Mouse (Mus musculus) embryonic facial prominence, embryonic 11.5 days (tissue): Measurements from ENCODE around the gene Nostrin. TPM values are rescaled to one million over a fixed set of nuclear protein-coding genes. Genes with fewer than 3 reads are reported as not detected.

Experiments used
- ATAC-seq: fragments of 200-750 bp; cut with Nextera tagmentation; replicated peaks from 2 replicates; pipeline ENCODE4 v1.8.0; 2017; ENCODE audit warnings: low read depth; ENCODE audit not compliant: insufficient number of reproducible peaks, low FRiP score, low TSS enrichment
- DNase-seq: peaks from one replicate; pipeline ENCODE4 v3.0.0-alpha.2; 2015; ENCODE audit warnings: low spot score
- H3K27ac ChIP-seq: fragments of 300-500 bp; sonication (generic); replicated peaks from 2 replicates; pipeline ENCODE4 v1.5.1; 2014; ENCODE audit warnings: mild to moderate bottlenecking, low read depth, low read length, control low read depth
- H3K27me3 ChIP-seq: fragments of 300-500 bp; sonication (generic); 2 replicates; pipeline ENCODE4 v1.6.1; 2014; ENCODE audit warnings: mild to moderate bottlenecking, low read length, moderate library complexity, mixed read lengths; ENCODE audit not compliant: control insufficient read depth, insufficient read depth
- H3K36me3 ChIP-seq: fragments of 300-500 bp; sonication (generic); replicated peaks from 2 replicates; pipeline ENCODE4 v1.6.1; 2014; ENCODE audit warnings: low read depth, mild to moderate bottlenecking, low read length, moderate library complexity, mixed read lengths; ENCODE audit not compliant: control insufficient read depth, insufficient read depth
- H3K4me1 ChIP-seq: fragments of 300-500 bp; sonication (generic); 2 replicates; pipeline ENCODE4 v1.6.1; 2014; ENCODE audit warnings: low read length, mixed read lengths; ENCODE audit not compliant: control insufficient read depth, insufficient read depth
- H3K4me2 ChIP-seq: fragments of 300-500 bp; sonication (generic); 2 replicates; pipeline ENCODE4 v1.6.1; 2014; ENCODE audit warnings: low read depth, mild to moderate bottlenecking, control low read depth, low read length, moderate library complexity
- H3K4me3 ChIP-seq: fragments of 300-500 bp; sonication (generic); 2 replicates; pipeline ENCODE4 v1.5.1; 2014; ENCODE audit warnings: low read depth, low read length, control low read depth
- H3K9ac ChIP-seq: fragments of 300-500 bp; sonication (generic); replicated peaks from 2 replicates; pipeline ENCODE4 v1.6.1; 2014; ENCODE audit warnings: mild to moderate bottlenecking, control low read depth, low read length
- H3K9me3 ChIP-seq: fragments of 300-500 bp; sonication (generic); replicated peaks from 2 replicates; pipeline ENCODE4 v1.6.1; 2016; ENCODE audit warnings: mild to moderate bottlenecking, low read length, inconsistent platforms, mixed read lengths; ENCODE audit not compliant: control insufficient read depth
- WGBS: fragments of 180-500 bp; shearing (Covaris S2); extraction: QIAGEN DNeasy Blood & Tissue Kit; methylation state at CpG from one replicate; pipeline ENCODE4 v1.1.7; 2014; 5-methylcytosine and 5-hydroxymethylcytosine counted together
- polyA plus RNA-seq: library from polyadenylated mRNA; unstranded; fragments of >200 nt; fragmentation: Nextera tagmentation; extraction: Ambion mirVana; gene quantifications from 2 replicates; pipeline ENCODE4 v1.2.1, GENCODE M21; 2014

Nostrin gene
- polyA plus RNA-seq, 1 experiment from 2014 or later = 0.58 TPM

GRCm38 (mm10) chr2:69187990-69188389 lies 52.4 kb downstream of the Nostrin start:
- Histone ChIP-seq H3K4me2 (no peak overlapping the region), H3K9ac (no peak overlapping the region), H3K27ac (no peak overlapping the region), H3K4me1 (no peaks in the 10 kb centered on the region), H3K9me3 (no peaks in the 10 kb centered on the region), H3K27me3 (no peaks in the 10 kb centered on the region), H3K4me3 (no peak overlapping the region), H3K36me3 (no peaks in the 10 kb centered on the region)
- WGBS = 90% methylated on average over 2 of the region's 2 CpGs
- ATAC-seq = no peak
- no peak for DNase-seq

- Histone ChIP-seq H3K4me1 (no peaks in the 10 kb centered on the region), H3K9me3 (no peaks in the 10 kb centered on the region), H3K36me3 (peaks cover 2% of the 10 kb centered on the region; the same call in 1 of the 2 replicates), H3K4me3 (no peak overlapping the region), H3K9ac (no peak overlapping the region), H3K27me3 (no peaks in the 10 kb centered on the region), H3K4me2 (no peak overlapping the region), H3K27ac (no peak overlapping the region)
- ATAC-seq (no peak), DNase-seq (no peak)
- WGBS = 94% methylated on average over 6 of the region's 6 CpGs
These were observed 53.1 kb downstream of the Nostrin start for GRCm38 (mm10) chr2:69188732-69189131.

- Histone ChIP-seq H3K4me3 (no peak overlapping the region), H3K27me3 (no peaks in the 10 kb centered on the region), H3K9me3 (no peaks in the 10 kb centered on the region), H3K4me2 (no peak overlapping the region), H3K4me1 (no peaks in the 10 kb centered on the region), H3K27ac (no peak overlapping the region), H3K36me3 (peaks cover 3% of the 10 kb centered on the region; the same call in 1 of the 2 replicates), H3K9ac (no peak overlapping the region)
- ATAC-seq (no peak), DNase-seq (no peak)
- 86% methylated on average over 4 of the region's 4 CpGs for WGBS
These were observed 53.6 kb downstream of the Nostrin start for GRCm38 (mm10) chr2:69189222-69189621.

- WGBS = 87% methylated on average over 5 of the region's 5 CpGs
- no peak overlapping the region for H3K9ac ChIP-seq
- DNase-seq = no peak
- H3K27ac ChIP-seq = no peak overlapping the region
- H3K9me3 ChIP-seq = no peaks in the 10 kb centered on the region
- H3K4me1 ChIP-seq = no peaks in the 10 kb centered on the region
- H3K4me2 ChIP-seq = no peak overlapping the region
- H3K36me3 ChIP-seq = peaks cover 3% of the 10 kb centered on the region; the same call in 1 of the 2 replicates
- H3K4me3 ChIP-seq = no peak overlapping the region
- ATAC-seq = no peak
- no peaks in the 10 kb centered on the region for H3K27me3 ChIP-seq
These were observed 55.5 kb downstream of the Nostrin start for GRCm38 (mm10) chr2:69191059-69191458.

- H3K4me2 ChIP-seq = no peak overlapping the region
- WGBS = 91% methylated on average over 5 of the region's 5 CpGs
These were observed 58.0 kb downstream of the Nostrin start for GRCm38 (mm10) chr2:69193555-69193954.

GRCm38 (mm10) chr2:69205185-69205584 lies 69.6 kb downstream of the Nostrin start:
- WGBS = 26% methylated on average over 6 of the region's 6 CpGs
- peaks cover 4% of the 10 kb centered on the region for H3K36me3 ChIP-seq
- peak overlapping the region; percentile 77 for H3K4me3 ChIP-seq
- no peak for ATAC-seq
- H3K9ac ChIP-seq = peak overlapping the region; percentile 86
- H3K27ac ChIP-seq = no peak overlapping the region
- no peak for DNase-seq
- H3K9me3 ChIP-seq = no peaks in the 10 kb centered on the region
- H3K4me1 ChIP-seq = no peaks in the 10 kb centered on the region
- H3K4me2 ChIP-seq = peak overlapping the region; percentile 32
- no peaks in the 10 kb centered on the region for H3K27me3 ChIP-seq

More at GRCm38 (mm10) chr2:69193555-69193954, 58.0 kb downstream of the Nostrin start:
- Histone ChIP-seq H3K36me3 (peaks cover 4% of the 10 kb centered on the region), H3K27ac (no peak overlapping the region), H3K9me3 (no peaks in the 10 kb centered on the region), H3K4me1 (no peaks in the 10 kb centered on the region), H3K4me3 (no peak overlapping the region), H3K27me3 (no peaks in the 10 kb centered on the region), H3K9ac (no peak overlapping the region)
- ATAC-seq (no peak), DNase-seq (no peak)

- DNase-seq = peak; percentile 96
- peak within 1 kb of the TSS; percentile 32 for H3K4me2 ChIP-seq
- H3K27ac ChIP-seq = peak within 1 kb of the TSS; percentile 61; the same call in 1 of the 2 replicates
- H3K9ac ChIP-seq = peak within 1 kb of the TSS; percentile 86
- under 1% methylated on average over 46 of the region's 46 CpGs for WGBS
- no peaks in the 10 kb centered on the region for H3K4me1 ChIP-seq
- H3K27me3 ChIP-seq = no peaks in the 10 kb centered on the region
- ATAC-seq = peak; percentile 99
- no peaks in the 10 kb centered on the region for H3K9me3 ChIP-seq
- H3K4me3 ChIP-seq = peak within 1 kb of the TSS; percentile 77
- H3K36me3 ChIP-seq = peaks cover 4% of the 10 kb centered on the region
These were observed 70.3 kb downstream of the Nostrin start, which contains the start of gene Spc25 for GRCm38 (mm10) chr2:69205791-69206351. Gene Spc25, minus strand, starts transcription at chr2:69206194.

- no peaks in the 10 kb centered on the region for H3K9me3 ChIP-seq
- H3K4me1 ChIP-seq = no peaks in the 10 kb centered on the region
- H3K4me2 ChIP-seq = peak overlapping the region; percentile 7; the same call in 1 of the 2 replicates
- H3K4me3 ChIP-seq = no peak overlapping the region
- WGBS = 26% methylated on average over 7 of the region's 7 CpGs
- DNase-seq = peak; percentile 8
- no peak overlapping the region for H3K27ac ChIP-seq
- no peak for ATAC-seq
- peaks cover 3% of the 10 kb centered on the region for H3K36me3 ChIP-seq
- H3K27me3 ChIP-seq = no peaks in the 10 kb centered on the region
- H3K9ac ChIP-seq = no peak overlapping the region
These were observed 70.9 kb downstream of the Nostrin start for GRCm38 (mm10) chr2:69206523-69206922.
